Mouse (Mus musculus): ENCODE measurements at regions not wholly inside any gene's neighbourhood (a gene's known extent, or its start where the extent isn't known, plus 50 kb on each side); places are given as distances from the start of the nearest gene placed in this dataset.

DNA sequence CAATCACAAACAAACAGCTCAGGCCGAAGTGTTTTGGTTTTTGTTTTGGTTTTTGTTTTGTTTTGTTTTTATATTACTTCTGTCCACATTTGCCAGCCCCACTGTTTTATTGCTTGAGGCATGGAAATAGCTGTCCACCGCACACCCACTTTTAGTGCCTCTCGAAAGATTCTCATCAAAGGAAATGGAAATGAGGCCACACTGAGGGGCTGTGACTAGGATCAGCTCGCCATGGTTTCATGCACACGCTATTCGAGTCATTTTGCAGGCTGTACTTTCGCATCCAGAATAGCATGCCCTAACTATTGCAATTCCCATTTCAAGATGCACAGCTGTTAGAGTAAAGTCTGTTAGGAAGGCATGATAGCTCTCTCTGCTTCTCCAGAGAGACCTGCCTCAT is 1543.4 kb upstream of the Tenm3 start:
- Histone ChIP-seq H3K27me3 (ENCODE audit: control insufficient read depth, insufficient read depth, low read length) (no peaks in the 10 kb centered on the region), H3K36me3 (ENCODE audit: control insufficient read depth, insufficient read depth, low read length) (no peaks in the 10 kb centered on the region), H3K9me3 (ENCODE audit: control insufficient read depth, low read depth, low read length) (no peaks in the 10 kb centered on the region), H3K4me1 (ENCODE audit: control insufficient read depth, insufficient read depth, low read length) (no peaks in the 10 kb centered on the region), H3K4me3 (ENCODE audit: low read depth, low read length) (no peak overlapping the region), H3K9ac (replicated peaks; ENCODE audit: low read depth, low read length) (no peak overlapping the region), H3K27ac (ENCODE audit: low read length) (no peak overlapping the region), H3K4me2 (replicated peaks; ENCODE audit: low read depth, low read length) (no peak overlapping the region)
- 84% methylated on average over 7 of the region's 7 CpGs for WGBS
- no peak for ATAC-seq (ENCODE audit: insufficient number of reproducible peaks, insufficient read depth, low FRiP score, low read depth)

GRCm38 (mm10) chr8:50383697-50384096 is 1539.9 kb upstream of the Tenm3 start:
- Histone ChIP-seq H3K4me1 (ENCODE audit: control insufficient read depth, insufficient read depth, low read length) (no peaks in the 10 kb centered on the region), H3K27me3 (ENCODE audit: control insufficient read depth, insufficient read depth, low read length) (no peaks in the 10 kb centered on the region), H3K27ac (ENCODE audit: low read length) (no peak overlapping the region), H3K4me2 (replicated peaks; ENCODE audit: low read depth, low read length) (no peak overlapping the region), H3K9ac (replicated peaks; ENCODE audit: low read depth, low read length) (no peak overlapping the region), H3K9me3 (ENCODE audit: control insufficient read depth, low read depth, low read length) (no peaks in the 10 kb centered on the region), H3K4me3 (ENCODE audit: low read depth, low read length) (no peak overlapping the region), H3K36me3 (ENCODE audit: control insufficient read depth, insufficient read depth, low read length) (no peaks in the 10 kb centered on the region)
- ATAC-seq (ENCODE audit: insufficient number of reproducible peaks, insufficient read depth, low FRiP score, low read depth): no peak
- 90% methylated on average over 2 of the region's 2 CpGs for WGBS

GRCm38 (mm10) chr8:50379745-50380144 is 1536.0 kb upstream of the Tenm3 start:
- H3K27me3 ChIP-seq (ENCODE audit: control insufficient read depth, insufficient read depth, low read length): no peaks in the 10 kb centered on the region
- no peaks in the 10 kb centered on the region for H3K36me3 ChIP-seq (ENCODE audit: control insufficient read depth, insufficient read depth, low read length)
- ATAC-seq (ENCODE audit: insufficient number of reproducible peaks, insufficient read depth, low FRiP score, low read depth): no peak
- H3K4me3 ChIP-seq (ENCODE audit: low read depth, low read length): no peak overlapping the region
- no peaks in the 10 kb centered on the region for H3K4me1 ChIP-seq (ENCODE audit: control insufficient read depth, insufficient read depth, low read length)
- H3K27ac ChIP-seq (ENCODE audit: low read length): no peak overlapping the region
- 41% methylated on average over 4 of the region's 4 CpGs for WGBS
- H3K9ac ChIP-seq (replicated peaks; ENCODE audit: low read depth, low read length): no peak overlapping the region
- no peak overlapping the region for H3K4me2 ChIP-seq (replicated peaks; ENCODE audit: low read depth, low read length)
- H3K9me3 ChIP-seq (ENCODE audit: control insufficient read depth, low read depth, low read length): no peaks in the 10 kb centered on the region

- ATAC-seq (ENCODE audit: insufficient number of reproducible peaks, insufficient read depth, low FRiP score, low read depth): no peak
- no peak overlapping the region for H3K4me2 ChIP-seq (replicated peaks; ENCODE audit: low read depth, low read length)
- WGBS: 94% methylated on average over 2 of the region's 2 CpGs
Observed at GRCm38 (mm10) chr8:50373790-50374189, 1530.0 kb upstream of the Tenm3 start.

GRCm38 (mm10) chr8:50326485-50326884 is 1482.7 kb upstream of the Tenm3 start:
- ATAC-seq (ENCODE audit: insufficient number of reproducible peaks, insufficient read depth, low FRiP score, low read depth): no peak
- Histone ChIP-seq H3K9ac (replicated peaks; ENCODE audit: low read depth, low read length) (no peak overlapping the region), H3K4me2 (replicated peaks; ENCODE audit: low read depth, low read length) (no peak overlapping the region), H3K27ac (ENCODE audit: low read length) (no peak overlapping the region), H3K9me3 (ENCODE audit: control insufficient read depth, low read depth, low read length) (no peaks in the 10 kb centered on the region), H3K4me1 (ENCODE audit: control insufficient read depth, insufficient read depth, low read length) (no peaks in the 10 kb centered on the region), H3K36me3 (ENCODE audit: control insufficient read depth, insufficient read depth, low read length) (no peaks in the 10 kb centered on the region), H3K27me3 (ENCODE audit: control insufficient read depth, insufficient read depth, low read length) (no peaks in the 10 kb centered on the region), H3K4me3 (ENCODE audit: low read depth, low read length) (no peak overlapping the region)
- 77% methylated on average over 3 of the region's 3 CpGs for WGBS

More at GRCm38 (mm10) chr8:50373790-50374189, 1530.0 kb upstream of the Tenm3 start:
- no peak overlapping the region for H3K4me3 ChIP-seq (ENCODE audit: low read depth, low read length)
- H3K27ac ChIP-seq (ENCODE audit: low read length): no peak overlapping the region
- no peaks in the 10 kb centered on the region for H3K36me3 ChIP-seq (ENCODE audit: control insufficient read depth, insufficient read depth, low read length)
- H3K4me1 ChIP-seq (ENCODE audit: control insufficient read depth, insufficient read depth, low read length): no peaks in the 10 kb centered on the region
- H3K9ac ChIP-seq (replicated peaks; ENCODE audit: low read depth, low read length): no peak overlapping the region
- no peaks in the 10 kb centered on the region for H3K27me3 ChIP-seq (ENCODE audit: control insufficient read depth, insufficient read depth, low read length)
- H3K9me3 ChIP-seq (ENCODE audit: control insufficient read depth, low read depth, low read length): no peaks in the 10 kb centered on the region

DNA sequence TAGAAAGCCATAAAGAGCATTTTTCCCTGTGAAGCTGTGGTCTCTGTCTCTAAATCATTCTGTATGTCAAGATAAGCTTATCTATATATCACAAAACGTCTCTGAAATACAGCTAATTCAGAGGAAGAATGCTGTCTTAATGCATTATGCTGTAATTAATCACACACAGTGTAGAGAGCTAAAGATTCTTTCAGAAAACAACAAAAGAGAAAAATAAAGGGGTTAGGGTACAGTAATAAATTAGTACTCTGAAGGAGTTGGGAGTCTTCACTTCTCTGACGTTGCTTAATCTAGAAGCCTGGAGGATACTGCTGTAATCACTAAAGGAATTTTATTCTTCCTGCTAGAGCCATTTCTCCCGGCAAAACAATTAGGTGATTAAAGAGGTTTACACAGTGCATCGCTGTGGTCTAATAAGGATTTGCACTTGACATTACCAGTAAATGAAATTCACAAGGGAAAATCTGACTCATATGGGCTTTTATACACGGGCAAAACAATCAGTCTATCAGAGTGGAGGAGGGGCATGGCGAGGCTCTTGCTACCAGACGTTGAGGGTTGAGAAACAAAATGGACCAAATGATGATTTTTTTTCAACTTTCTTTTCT is 1477.7 kb upstream of the Tenm3 start:
- H3K4me1 ChIP-seq (ENCODE audit: control insufficient read depth, insufficient read depth, low read length): no peaks in the 10 kb centered on the region
- no peak overlapping the region for H3K9ac ChIP-seq (replicated peaks; ENCODE audit: low read depth, low read length)
- no peak overlapping the region for H3K27ac ChIP-seq (ENCODE audit: low read length)
- H3K36me3 ChIP-seq (ENCODE audit: control insufficient read depth, insufficient read depth, low read length): no peaks in the 10 kb centered on the region
- 13% methylated on average over 7 of the region's 7 CpGs for WGBS
- H3K4me2 ChIP-seq (replicated peaks; ENCODE audit: low read depth, low read length): no peak overlapping the region
- no peak; the same call in 1 of the 2 replicates for ATAC-seq (ENCODE audit: insufficient number of reproducible peaks, insufficient read depth, low FRiP score, low read depth)
- H3K4me3 ChIP-seq (ENCODE audit: low read depth, low read length): no peak overlapping the region
- H3K27me3 ChIP-seq (ENCODE audit: control insufficient read depth, insufficient read depth, low read length): no peaks in the 10 kb centered on the region
- H3K9me3 ChIP-seq (ENCODE audit: control insufficient read depth, low read depth, low read length): no peaks in the 10 kb centered on the region

- Histone ChIP-seq H3K27me3 (ENCODE audit: control insufficient read depth, insufficient read depth, low read length) (no peaks in the 10 kb centered on the region), H3K36me3 (ENCODE audit: control insufficient read depth, insufficient read depth, low read length) (no peaks in the 10 kb centered on the region), H3K4me1 (ENCODE audit: control insufficient read depth, insufficient read depth, low read length) (no peaks in the 10 kb centered on the region), H3K9ac (replicated peaks; ENCODE audit: low read depth, low read length) (no peak overlapping the region), H3K4me2 (replicated peaks; ENCODE audit: low read depth, low read length) (no peak overlapping the region), H3K27ac (ENCODE audit: low read length) (no peak overlapping the region), H3K9me3 (ENCODE audit: control insufficient read depth, low read depth, low read length) (no peaks in the 10 kb centered on the region), H3K4me3 (ENCODE audit: low read depth, low read length) (no peak overlapping the region)
- ATAC-seq (ENCODE audit: insufficient number of reproducible peaks, insufficient read depth, low FRiP score, low read depth): no peak
- WGBS: 53% methylated on average over 1 of the region's 1 CpGs
Observed at GRCm38 (mm10) chr8:50316641-50317040, 1472.9 kb upstream of the Tenm3 start.

GRCm38 (mm10) chr8:50310308-50310707 is 1466.6 kb upstream of the Tenm3 start:
- no peak overlapping the region for H3K27ac ChIP-seq (ENCODE audit: low read length)
- no peaks in the 10 kb centered on the region for H3K4me1 ChIP-seq (ENCODE audit: control insufficient read depth, insufficient read depth, low read length)
- WGBS: 76% methylated on average over 3 of the region's 3 CpGs
- H3K4me2 ChIP-seq (replicated peaks; ENCODE audit: low read depth, low read length): no peak overlapping the region
- ATAC-seq (ENCODE audit: insufficient number of reproducible peaks, insufficient read depth, low FRiP score, low read depth): no peak
- H3K27me3 ChIP-seq (ENCODE audit: control insufficient read depth, insufficient read depth, low read length): no peaks in the 10 kb centered on the region
- H3K9ac ChIP-seq (replicated peaks; ENCODE audit: low read depth, low read length): no peak overlapping the region
- no peaks in the 10 kb centered on the region for H3K9me3 ChIP-seq (ENCODE audit: control insufficient read depth, low read depth, low read length)
- no peaks in the 10 kb centered on the region for H3K36me3 ChIP-seq (ENCODE audit: control insufficient read depth, insufficient read depth, low read length)
- H3K4me3 ChIP-seq (ENCODE audit: low read depth, low read length): no peak overlapping the region

GRCm38 (mm10) chr8:50300316-50300715 is 1456.6 kb upstream of the Tenm3 start:
- Histone ChIP-seq H3K9me3 (ENCODE audit: control insufficient read depth, low read depth, low read length) (no peaks in the 10 kb centered on the region), H3K4me2 (replicated peaks; ENCODE audit: low read depth, low read length) (no peak overlapping the region), H3K4me1 (ENCODE audit: control insufficient read depth, insufficient read depth, low read length) (no peaks in the 10 kb centered on the region), H3K36me3 (ENCODE audit: control insufficient read depth, insufficient read depth, low read length) (no peaks in the 10 kb centered on the region), H3K27me3 (ENCODE audit: control insufficient read depth, insufficient read depth, low read length) (no peaks in the 10 kb centered on the region), H3K27ac (ENCODE audit: low read length) (no peak overlapping the region), H3K4me3 (ENCODE audit: low read depth, low read length) (no peak overlapping the region), H3K9ac (replicated peaks; ENCODE audit: low read depth, low read length) (no peak overlapping the region)
- 71% methylated on average over 6 of the region's 6 CpGs for WGBS
- ATAC-seq (ENCODE audit: insufficient number of reproducible peaks, insufficient read depth, low FRiP score, low read depth): no peak
